Mouse (Mus musculus) CH12.LX (cell line): ENCODE measurements around the gene 4921507P07Rik.
"Not testable (repeated sequence)": the region's sequence is repeated elsewhere in the genome, so short reads cannot be mapped to it uniquely, and the experiment has no call there.

Source experiments
- BHLHE40 ChIP-seq: IDR thresholded peaks from 2 replicates; pipeline ENCODE4 v1.6.1; 2011; ENCODE audit warnings: mild to moderate bottlenecking, low read depth, low read length, improper control_type of control experiment
- CTCF ChIP-seq, 2 experiments: IDR thresholded peaks in 1 of 2; conservative IDR thresholded peaks in 1 of 2; 2 replicates each; pipeline ENCODE4 v1.5.1; 2011 to 2012; ENCODE audit warnings: low read depth in 2 of 2, low read length in 2 of 2, improper control_type of control experiment in 1 of 2, inconsistent platforms in 1 of 2, mild to moderate bottlenecking in 1 of 2, moderate library complexity in 1 of 2
- GABPA ChIP-seq: IDR thresholded peaks from 2 replicates; pipeline ENCODE4 v1.6.1; 2012; ENCODE audit warnings: low read depth, low read length, improper control_type of control experiment, inconsistent platforms; ENCODE audit not compliant: insufficient replicate concordance
- IRF4 ChIP-seq: IDR thresholded peaks from 2 replicates; pipeline ENCODE4 v1.6.1; 2014; ENCODE audit warnings: low read depth, mild to moderate bottlenecking, inconsistent platforms, low read length, improper control_type of control experiment
- NRF1 ChIP-seq: IDR thresholded peaks from 2 replicates; pipeline ENCODE4 v1.6.1; 2014; ENCODE audit warnings: low read depth, mild to moderate bottlenecking, inconsistent platforms, low read length, improper control_type of control experiment, moderate library complexity
- POLR2A ChIP-seq: IDR thresholded peaks from 2 replicates; pipeline ENCODE4 v1.6.1; 2011; ENCODE audit warnings: low read depth, mild to moderate bottlenecking, improper control_type of control experiment, low read length
- TCF12 ChIP-seq: IDR thresholded peaks from 2 replicates; pipeline ENCODE4 v1.6.1; 2014; ENCODE audit warnings: low read depth, mild to moderate bottlenecking, inconsistent platforms, low read length, improper control_type of control experiment

DNA sequence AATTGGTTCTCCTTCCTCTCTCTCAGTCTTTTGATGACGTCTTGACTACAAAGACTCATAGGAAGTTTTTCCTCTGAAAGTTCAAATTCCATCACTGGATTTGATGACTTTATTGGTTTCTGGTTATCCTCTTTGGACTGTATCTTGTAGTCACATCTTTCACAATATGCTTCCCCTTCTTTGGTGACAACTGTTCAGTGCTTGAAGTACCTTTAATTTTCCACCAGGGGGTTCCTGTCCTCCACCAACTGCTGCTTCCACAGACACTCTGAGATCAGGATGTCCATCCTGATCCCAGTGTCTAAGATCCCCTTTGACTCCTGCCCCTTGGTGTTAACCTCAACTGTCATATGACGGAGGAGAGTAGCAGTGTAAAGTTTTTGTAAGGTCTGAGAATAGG is 29.7 kb upstream of the 4921507P07Rik start:
- TF ChIP-seq IRF4; CTCF (conservative IDR thresholded peaks at IDR 0.05 in 1 of 2, IDR thresholded peaks at IDR 0.05 in 1 of 2; ENCODE audit: low read depth in 2 of 2, low read length in 2 of 2); TCF12; POLR2A; NRF1; BHLHE40; GABPA: not testable (repeated sequence)
